Mouse (Mus musculus): Measurements from ENCODE around the gene Ano6. TPM values are rescaled to one million over a fixed set of nuclear protein-coding genes. Genes with fewer than 3 reads are reported as not detected.

Ano6 gene
- total RNA-seq, 4 experiments from 2014 or later = 69.9 to 112 (median 92.1) TPM

GRCm38 (mm10) chr15:95797144-95797983 is 6.7 kb downstream of the Ano6 start:
- DNase-seq = no peak

GRCm38 (mm10) chr15:95798266-95798665 is 7.6 kb downstream of the Ano6 start:
- no peak for DNase-seq

DNA sequence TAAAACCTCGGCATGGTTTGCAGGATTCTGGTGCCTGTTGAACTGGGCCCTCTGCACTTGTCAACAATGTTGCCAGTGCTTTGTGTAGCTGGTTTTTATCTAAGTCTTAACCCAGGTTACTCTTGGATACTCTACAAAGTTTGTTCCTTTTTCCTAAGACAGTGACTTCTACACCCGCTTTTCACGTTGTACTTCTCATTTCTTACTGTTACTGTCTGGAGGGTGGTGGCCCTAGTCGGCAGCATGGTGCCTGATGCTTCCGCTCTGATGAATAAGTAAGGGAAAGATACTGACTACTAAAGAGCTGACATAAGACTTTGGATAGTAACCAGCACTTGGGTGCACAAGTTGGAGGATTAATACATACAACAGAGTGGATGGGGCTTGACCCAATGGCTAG is 9.0 kb downstream of the Ano6 start:
- no peak for DNase-seq

DNA sequence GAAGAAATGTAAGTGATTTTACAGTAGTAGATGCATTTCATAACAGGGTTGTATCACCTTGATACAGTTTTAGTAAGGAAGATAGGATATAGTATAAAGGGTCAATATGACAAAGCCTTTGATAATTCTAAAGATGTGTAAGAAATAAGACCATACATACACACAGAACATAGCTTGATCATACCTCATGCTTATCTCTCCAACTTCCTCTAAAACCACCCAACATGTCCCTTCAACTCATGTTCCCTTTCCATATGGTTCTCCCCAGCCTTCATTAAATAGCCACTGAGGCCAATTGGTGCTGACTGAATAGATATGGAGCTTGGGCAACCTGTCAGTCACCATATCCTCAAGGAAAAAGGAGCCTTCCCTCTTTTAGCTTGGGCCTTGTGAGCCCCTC is 9.4 kb downstream of the Ano6 start:
- no peak for DNase-seq

GRCm38 (mm10) chr15:95801261-95801979 is 10.8 kb downstream of the Ano6 start:
- no peak for DNase-seq

- DNase-seq = no peak
These were observed 11.5 kb downstream of the Ano6 start for GRCm38 (mm10) chr15:95802140-95802539.

DNA sequence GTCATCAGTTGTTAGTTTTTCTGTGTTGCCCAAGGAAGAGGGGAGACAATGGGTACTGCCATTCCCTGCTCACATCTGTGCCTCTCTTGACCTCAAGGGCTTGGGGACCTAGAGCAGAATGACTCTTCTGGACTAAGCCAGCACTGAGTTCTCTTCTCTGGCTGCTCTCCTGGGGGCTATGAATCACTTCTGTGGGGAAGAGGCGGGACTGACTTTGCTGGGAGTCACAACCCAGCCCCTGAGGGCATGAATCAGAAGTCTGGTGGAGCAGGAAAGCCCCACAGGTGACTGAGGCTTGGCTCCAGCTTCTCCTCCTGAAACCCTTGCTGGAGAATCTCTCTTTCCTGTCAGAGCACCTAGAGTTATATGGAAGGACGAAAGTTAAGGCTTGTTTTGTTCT is 12.1 kb downstream of the Ano6 start:
- peak; percentile 84 for DNase-seq

GRCm38 (mm10) chr15:95803484-95803883 is 12.8 kb downstream of the Ano6 start:
- DNase-seq = no peak

DNA sequence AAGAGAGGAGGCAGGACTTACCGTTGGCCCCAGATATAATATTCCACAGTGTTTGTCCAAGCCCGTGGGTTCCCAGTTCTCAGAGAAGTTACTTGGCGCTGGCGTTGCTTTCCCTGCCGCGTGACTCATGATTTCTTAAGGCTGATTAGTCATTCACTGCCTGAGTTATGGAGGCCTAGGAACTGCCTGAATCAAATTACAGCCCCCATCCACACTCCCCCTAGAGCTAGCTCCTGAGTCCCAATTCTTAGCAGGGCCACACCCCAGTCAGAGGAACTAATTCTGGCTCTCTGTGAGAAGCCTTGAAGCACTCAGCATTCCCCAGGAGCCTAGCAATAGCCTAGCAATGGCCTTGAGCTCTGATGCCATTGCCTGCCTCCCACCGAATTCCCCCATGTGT is 13.6 kb downstream of the Ano6 start:
- DNase-seq = peak; percentile 78

DNA sequence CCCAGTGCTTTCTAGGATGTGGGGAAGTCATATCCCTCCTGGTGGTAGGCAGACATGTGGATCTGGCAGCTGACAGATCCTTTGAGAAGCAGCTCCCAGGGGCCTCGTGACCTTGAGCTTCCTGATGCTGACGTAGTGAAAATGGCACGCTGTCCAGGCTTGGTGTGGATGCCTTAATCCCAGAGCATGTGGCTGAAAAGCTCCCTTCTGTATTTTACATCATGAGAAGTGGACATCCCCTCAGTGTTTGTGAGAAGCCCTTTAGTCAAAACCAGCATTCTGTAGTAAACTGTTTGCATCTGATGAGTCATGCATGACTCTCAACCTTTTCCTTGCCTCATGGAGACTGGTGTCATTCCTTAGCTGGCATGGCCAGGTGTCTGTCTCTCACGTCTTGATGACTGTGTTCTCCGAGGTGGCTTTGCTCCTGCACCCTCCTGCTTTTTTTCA is 14.4 kb downstream of the Ano6 start:
- peak; percentile 51 for DNase-seq

DNA sequence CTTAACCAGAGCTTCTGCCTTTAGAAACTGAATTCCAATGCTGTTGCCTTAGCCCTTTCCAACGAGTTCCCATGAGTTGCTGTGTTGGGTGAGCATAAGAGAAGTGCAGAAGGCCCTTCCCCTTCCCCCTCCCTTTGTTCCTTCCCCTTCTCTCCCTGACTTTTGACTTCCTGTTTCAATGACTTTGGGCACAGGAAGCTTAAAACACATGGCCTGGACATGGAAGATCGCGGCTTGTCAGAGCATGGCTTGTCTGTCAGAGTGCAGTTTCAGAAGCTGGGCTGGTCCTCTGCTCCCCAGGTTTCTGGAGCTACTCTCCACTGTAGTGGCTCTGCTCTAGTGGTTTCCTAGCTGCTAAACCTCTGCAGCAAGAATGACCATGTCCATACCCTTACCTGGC is 17.3 kb downstream of the Ano6 start:
- no peak for DNase-seq

DNA sequence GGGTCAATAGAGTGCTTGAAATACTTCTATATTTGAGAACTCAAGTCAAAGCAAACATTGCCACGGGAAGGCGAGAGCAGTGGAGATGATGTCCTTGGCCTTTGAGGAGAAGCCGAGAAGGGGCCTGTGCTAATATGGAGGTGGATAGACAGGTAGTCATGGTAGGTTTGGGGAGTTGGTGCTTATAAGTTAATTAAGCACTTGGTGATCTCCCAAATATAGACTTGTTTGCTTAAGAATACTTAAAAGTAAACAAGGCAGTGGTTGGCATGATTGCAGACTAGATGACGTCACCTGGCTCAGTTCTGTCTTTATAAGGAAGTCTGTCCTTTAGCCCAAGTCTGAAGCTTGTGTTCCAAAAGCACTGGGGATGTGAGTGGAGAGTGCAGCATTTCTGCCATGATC is 19.7 kb downstream of the Ano6 start:
- DNase-seq = no peak

DNA sequence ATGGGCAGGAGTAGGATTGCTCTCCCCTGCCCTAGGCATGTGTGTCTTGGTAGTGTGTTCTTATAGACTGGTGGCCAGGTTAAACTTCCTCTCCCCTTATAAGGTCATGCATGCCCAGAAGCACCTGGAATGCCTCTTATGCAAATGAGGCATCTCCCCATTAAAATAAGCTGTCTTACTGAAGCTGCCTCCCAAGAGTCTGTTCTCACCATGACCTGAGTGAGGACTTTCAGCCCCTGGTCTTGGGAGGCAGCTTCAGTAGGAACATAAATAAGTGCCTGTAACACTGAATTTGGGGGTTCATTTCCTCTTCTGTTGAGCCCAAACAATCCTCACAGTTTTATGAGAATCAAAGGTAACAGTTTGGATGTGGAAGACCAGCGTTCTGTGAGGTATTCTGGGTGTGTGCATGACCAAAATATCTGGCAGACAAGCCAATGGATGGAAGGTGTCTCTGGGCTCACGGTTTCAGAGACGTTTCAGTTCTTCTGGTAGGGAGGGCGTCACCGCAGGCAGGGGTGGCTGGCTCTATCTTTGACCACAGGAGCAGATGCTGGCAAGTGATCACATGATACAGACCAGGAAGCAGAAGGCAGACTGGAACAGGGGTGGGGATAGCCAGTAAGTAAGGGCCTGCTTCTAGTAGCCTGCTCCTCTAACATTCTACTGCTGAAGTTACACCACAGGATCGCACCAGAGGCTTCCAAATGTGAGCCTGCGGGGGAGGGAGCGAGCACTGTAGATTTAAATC is 22.4 kb downstream of the Ano6 start:
- DNase-seq = no peak

DNA sequence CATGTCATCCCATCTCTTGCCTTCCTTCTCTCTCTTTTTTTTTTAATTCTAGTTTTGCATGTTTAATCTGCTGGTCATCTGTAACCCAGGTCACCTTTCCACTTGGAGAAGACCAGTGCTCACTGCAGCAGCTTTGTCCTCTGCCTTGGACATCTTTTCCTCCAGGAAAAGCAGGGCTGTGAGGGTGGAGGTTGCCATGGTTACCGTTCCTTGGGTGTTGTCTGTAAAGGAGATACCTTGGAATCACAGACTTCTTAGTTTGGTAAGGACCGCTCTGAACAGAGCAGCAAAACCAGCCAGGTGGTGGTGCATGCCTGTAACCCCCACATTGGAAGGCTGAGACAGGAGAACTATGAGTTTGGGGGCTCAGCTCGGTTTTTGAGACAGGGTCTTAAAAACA is 26.9 kb downstream of the Ano6 start:
- no peak for DNase-seq

- DNase-seq = no peak
These were observed 28.8 kb downstream of the Ano6 start for GRCm38 (mm10) chr15:95819249-95820035.

- DNase-seq = no peak
These were observed 29.5 kb downstream of the Ano6 start for GRCm38 (mm10) chr15:95820142-95820541.

DNA sequence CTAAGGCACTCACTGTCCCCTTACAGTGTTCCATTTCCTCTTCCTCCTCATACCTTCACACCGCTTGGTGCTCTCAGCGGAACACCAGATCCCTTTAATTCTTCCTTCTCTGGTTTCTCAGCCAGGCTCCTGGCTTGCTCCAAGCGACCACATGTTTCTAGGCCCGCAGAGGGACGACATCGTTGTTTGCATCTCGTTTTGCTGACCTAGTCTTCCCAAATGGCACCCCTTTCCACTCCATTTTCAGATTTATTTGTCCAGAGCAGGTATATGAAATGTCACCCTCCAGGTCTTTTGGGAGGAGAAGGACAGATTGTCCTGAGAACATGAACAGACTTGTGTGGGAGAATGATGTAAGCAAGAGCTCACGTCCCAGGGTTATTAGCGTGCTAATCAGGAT is 30.0 kb downstream of the Ano6 start:
- DNase-seq = no peak

DNA sequence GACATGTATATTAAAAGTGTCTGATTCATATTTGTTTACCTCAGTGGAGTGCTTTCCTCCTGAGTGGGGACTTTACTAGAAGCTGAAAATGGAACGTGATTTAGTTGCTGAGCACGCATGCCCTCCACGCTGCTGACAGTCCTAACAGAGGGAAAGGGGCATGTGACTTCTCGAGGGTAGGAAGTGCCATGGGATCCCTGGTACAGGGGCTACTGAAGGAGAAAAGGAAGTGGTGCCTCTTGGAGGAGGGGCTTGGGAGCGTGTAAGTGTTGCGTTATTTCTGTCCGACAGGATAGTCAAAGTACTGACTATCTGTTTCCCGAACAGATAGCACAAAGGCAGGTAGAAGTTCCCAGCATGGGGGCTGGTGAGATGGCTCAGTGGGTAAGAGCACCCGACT is 31.5 kb downstream of the Ano6 start:
- no peak for DNase-seq

DNA sequence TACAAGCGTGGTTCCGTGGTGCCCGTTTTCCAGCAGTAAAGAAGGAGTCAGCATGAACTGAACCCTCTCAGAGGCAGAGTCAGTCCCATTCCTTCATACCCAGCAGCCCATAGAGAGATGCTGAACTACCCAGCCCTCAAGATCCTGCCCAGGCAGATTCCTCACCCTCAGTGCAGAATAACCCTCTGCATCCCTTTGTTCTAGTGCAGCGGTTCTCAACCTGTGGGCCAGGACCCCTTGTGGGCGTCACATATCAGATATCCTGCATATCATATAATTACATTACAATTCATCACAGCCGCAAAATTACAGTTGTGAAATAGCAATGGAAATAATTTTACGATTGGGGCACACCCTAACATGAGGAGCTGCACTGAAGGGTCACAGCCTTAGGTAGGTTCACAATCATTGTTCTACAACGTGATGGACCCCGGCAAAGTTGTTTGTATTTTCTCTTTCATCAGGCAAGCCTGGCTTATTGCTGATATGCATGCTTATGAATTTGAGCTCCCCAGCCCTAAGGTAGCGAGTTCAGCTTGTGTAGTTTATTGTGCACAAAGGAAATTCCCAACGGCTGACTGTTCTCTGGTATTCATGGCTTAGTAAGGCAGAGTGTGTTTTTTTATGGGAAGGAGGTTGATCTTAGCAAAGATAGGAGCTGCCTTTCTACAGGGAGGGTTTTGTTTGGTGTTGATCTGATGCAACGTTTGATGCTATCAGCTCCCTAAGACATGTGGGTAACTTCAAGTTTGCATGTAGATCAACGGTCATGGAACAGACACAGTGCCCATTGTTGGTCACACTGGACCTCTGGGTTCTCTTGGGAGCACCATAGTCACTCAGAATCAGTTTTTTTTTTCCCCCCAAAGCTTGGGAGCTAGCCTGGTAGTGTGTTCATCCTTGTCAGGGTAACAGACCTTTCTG is 33.0 kb downstream of the Ano6 start:
- no peak for DNase-seq

GRCm38 (mm10) chr15:95826516-95826915 is 35.9 kb downstream of the Ano6 start:
- DNase-seq = no peak

DNA sequence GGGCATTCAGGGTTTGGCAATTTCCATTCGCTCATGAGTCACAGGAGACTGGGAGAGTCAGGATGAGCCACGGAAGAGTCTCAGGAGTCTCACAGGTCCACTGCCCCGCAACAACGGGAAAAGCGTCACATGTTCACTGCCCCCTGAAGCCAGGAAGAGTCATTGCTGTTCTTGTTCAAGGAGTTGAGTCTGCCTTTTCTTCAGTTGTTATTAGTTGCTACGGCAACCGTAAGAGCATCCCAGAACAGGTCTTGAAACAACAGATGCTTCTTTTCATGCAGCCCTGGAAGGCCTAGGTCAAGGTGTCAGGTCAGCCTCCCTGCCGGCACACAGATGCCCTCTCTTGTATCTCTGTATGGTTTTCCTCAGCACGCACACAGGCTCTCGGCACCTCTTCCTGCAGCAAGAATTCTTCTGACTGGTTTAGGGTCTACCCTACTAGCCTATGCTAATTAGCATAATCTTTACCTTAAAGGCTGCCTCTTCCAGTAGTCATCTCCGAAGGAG is 36.9 kb downstream of the Ano6 start:
- DNase-seq = no peak

Measured in adrenal gland, adult 8-10 months (tissue).